Mouse (Mus musculus): ENCODE results near the gene Ces1d. TPM values are rescaled to one million over a fixed set of nuclear protein-coding genes. Genes with fewer than 3 reads are reported as not detected.

The Ces1d gene
- polyA plus RNA-seq, 1 experiment from 2014 or later: 0.09 TPM

GRCm38 (mm10) chr8:93171846-93172590 lies 25.6 kb downstream of the Ces1d start:
- H3K4me2 ChIP-seq (ENCODE audit: low read depth, low read length): no peak overlapping the region
- H3K36me3 ChIP-seq (ENCODE audit: control insufficient read depth, insufficient read depth, low read length): no peaks in the 10 kb centered on the region
- no peak for ATAC-seq (ENCODE audit: low read depth)
- H3K4me1 ChIP-seq (ENCODE audit: control insufficient read depth, insufficient read depth, low read length): no peaks in the 10 kb centered on the region
- 58% methylated on average over 1 of the region's 1 CpGs for WGBS
- no peak overlapping the region for H3K27ac ChIP-seq (ENCODE audit: low read depth, low read length)
- no peak overlapping the region for H3K4me3 ChIP-seq (ENCODE audit: low read depth, low read length)
- no peaks in the 10 kb centered on the region for H3K9me3 ChIP-seq (ENCODE audit: control insufficient read depth, low read length)
- H3K9ac ChIP-seq (replicated peaks; ENCODE audit: low read depth, low read length): no peak overlapping the region
- no peaks in the 10 kb centered on the region for H3K27me3 ChIP-seq (ENCODE audit: control insufficient read depth, insufficient read depth, low read length)

DNA sequence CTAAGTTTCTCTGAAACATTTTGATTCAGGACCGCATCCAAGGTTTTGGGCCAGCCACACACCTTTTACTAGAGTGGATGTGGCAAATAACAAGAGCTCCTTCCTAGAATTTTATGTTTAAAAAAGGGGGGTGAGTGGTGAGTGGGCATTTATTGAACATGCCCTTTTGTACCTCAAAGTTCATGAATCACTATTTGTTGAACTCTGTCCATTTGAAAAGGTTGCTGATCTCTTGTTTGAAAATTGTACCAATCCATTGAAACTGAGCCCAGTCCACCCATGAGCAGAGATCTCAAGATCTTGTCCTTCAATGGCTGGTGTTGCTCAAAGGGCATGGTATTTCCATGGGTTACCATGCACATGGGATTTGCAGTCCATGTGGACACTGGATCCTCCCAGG lies 34.3 kb downstream of the Ces1d start:
- WGBS: 91% methylated on average over 1 of the region's 1 CpGs
- Histone ChIP-seq H3K4me2 (ENCODE audit: low read depth, low read length) (no peak overlapping the region), H3K9ac (replicated peaks; ENCODE audit: low read depth, low read length) (no peak overlapping the region), H3K4me1 (ENCODE audit: control insufficient read depth, insufficient read depth, low read length) (no peaks in the 10 kb centered on the region), H3K36me3 (ENCODE audit: control insufficient read depth, insufficient read depth, low read length) (no peaks in the 10 kb centered on the region), H3K27ac (ENCODE audit: low read depth, low read length) (no peak overlapping the region), H3K4me3 (ENCODE audit: low read depth, low read length) (no peak overlapping the region), H3K27me3 (ENCODE audit: control insufficient read depth, insufficient read depth, low read length) (no peaks in the 10 kb centered on the region), H3K9me3 (ENCODE audit: control insufficient read depth, low read length) (no peaks in the 10 kb centered on the region)
- ATAC-seq (ENCODE audit: low read depth): no peak

GRCm38 (mm10) chr8:93151401-93151800 lies 46.2 kb downstream of the Ces1d start:
- no peak overlapping the region for H3K9ac ChIP-seq (replicated peaks; ENCODE audit: low read depth, low read length)
- H3K27me3 ChIP-seq (ENCODE audit: control insufficient read depth, insufficient read depth, low read length): no peaks in the 10 kb centered on the region
- no peak overlapping the region for H3K4me2 ChIP-seq (ENCODE audit: low read depth, low read length)
- 94% methylated on average over 1 of the region's 1 CpGs for WGBS
- no peak overlapping the region for H3K4me3 ChIP-seq (ENCODE audit: low read depth, low read length)
- no peaks in the 10 kb centered on the region for H3K4me1 ChIP-seq (ENCODE audit: control insufficient read depth, insufficient read depth, low read length)
- ATAC-seq (ENCODE audit: low read depth): no peak
- H3K27ac ChIP-seq (ENCODE audit: low read depth, low read length): no peak overlapping the region
- H3K36me3 ChIP-seq (ENCODE audit: control insufficient read depth, insufficient read depth, low read length): no peaks in the 10 kb centered on the region
- H3K9me3 ChIP-seq (ENCODE audit: control insufficient read depth, low read length): no peaks in the 10 kb centered on the region

DNA sequence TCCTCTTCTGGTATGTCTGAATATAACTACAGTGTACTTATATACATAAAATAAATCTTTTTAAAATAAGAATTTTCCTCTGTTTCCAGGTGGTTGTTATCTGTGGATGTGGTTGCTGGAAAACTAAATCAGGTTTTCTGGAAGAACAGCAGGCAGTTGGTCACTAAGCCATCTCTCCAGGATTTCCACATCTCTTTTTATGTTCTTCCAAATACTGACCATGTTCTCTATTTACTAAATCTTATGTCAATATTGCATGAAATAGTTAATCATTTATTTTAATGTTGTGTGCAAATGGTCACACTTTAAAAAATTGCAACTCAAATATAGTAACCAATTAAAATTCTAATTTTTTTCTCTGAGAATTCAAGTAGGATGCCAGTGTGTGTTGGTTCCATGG lies 50.3 kb downstream of the Ces1d start:
- Histone ChIP-seq H3K36me3 (ENCODE audit: control insufficient read depth, insufficient read depth, low read length) (no peaks in the 10 kb centered on the region), H3K27me3 (ENCODE audit: control insufficient read depth, insufficient read depth, low read length) (no peaks in the 10 kb centered on the region), H3K9ac (replicated peaks; ENCODE audit: low read depth, low read length) (no peak overlapping the region), H3K4me2 (ENCODE audit: low read depth, low read length) (no peak overlapping the region), H3K4me1 (ENCODE audit: control insufficient read depth, insufficient read depth, low read length) (no peaks in the 10 kb centered on the region), H3K4me3 (ENCODE audit: low read depth, low read length) (no peak overlapping the region), H3K27ac (ENCODE audit: low read depth, low read length) (no peak overlapping the region), H3K9me3 (ENCODE audit: control insufficient read depth, low read length) (no peaks in the 10 kb centered on the region)
- ATAC-seq (ENCODE audit: low read depth): no peak

- Histone ChIP-seq H3K9ac (replicated peaks; ENCODE audit: low read depth, low read length) (no peak overlapping the region), H3K4me3 (ENCODE audit: low read depth, low read length) (no peak overlapping the region), H3K36me3 (ENCODE audit: control insufficient read depth, insufficient read depth, low read length) (no peaks in the 10 kb centered on the region), H3K9me3 (ENCODE audit: control insufficient read depth, low read length) (no peaks in the 10 kb centered on the region), H3K4me1 (ENCODE audit: control insufficient read depth, insufficient read depth, low read length) (no peaks in the 10 kb centered on the region), H3K27ac (ENCODE audit: low read depth, low read length) (no peak overlapping the region), H3K4me2 (ENCODE audit: low read depth, low read length) (no peak overlapping the region), H3K27me3 (ENCODE audit: control insufficient read depth, insufficient read depth, low read length) (no peaks in the 10 kb centered on the region)
- no peak for ATAC-seq (ENCODE audit: low read depth)
- WGBS: 63% methylated on average over 1 of the region's 1 CpGs
Measured at GRCm38 (mm10) chr8:93140696-93141095, 56.9 kb downstream of the Ces1d start.

DNA sequence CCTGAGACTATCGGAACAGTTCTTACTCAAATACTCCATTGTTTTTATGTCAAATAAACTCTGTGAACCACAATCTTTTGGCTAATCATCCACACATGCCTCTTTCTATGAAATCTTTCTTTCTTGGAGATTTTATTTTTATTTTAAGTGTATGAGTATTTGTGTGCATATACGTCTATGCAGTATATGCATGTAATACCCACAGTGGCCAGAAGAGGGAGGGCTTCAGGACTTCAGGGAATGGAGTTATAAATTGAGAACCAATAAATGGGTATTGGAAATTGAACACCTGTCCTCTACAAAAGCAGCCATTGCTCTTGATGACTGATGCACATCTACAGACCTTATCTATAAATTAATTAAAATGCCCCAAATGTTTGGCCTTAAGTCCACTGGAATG lies 65.4 kb downstream of the Ces1d start:
- ATAC-seq (ENCODE audit: low read depth): no peak

GRCm38 (mm10) chr8:93131233-93131980 lies 66.2 kb downstream of the Ces1d start, which contains the start of gene Ces1c:
TSS of gene Ces1c (minus strand) at chr8:93131283.
- WGBS: 84% methylated on average over 3 of the region's 3 CpGs

More for the DNA sequence above, 65.4 kb downstream of the Ces1d start:
- Histone ChIP-seq H3K27ac (ENCODE audit: low read depth, low read length) (no peak overlapping the region), H3K4me2 (ENCODE audit: low read depth, low read length) (no peak overlapping the region), H3K4me1 (ENCODE audit: control insufficient read depth, insufficient read depth, low read length) (no peaks in the 10 kb centered on the region), H3K4me3 (ENCODE audit: low read depth, low read length) (no peak overlapping the region), H3K9me3 (ENCODE audit: control insufficient read depth, low read length) (no peaks in the 10 kb centered on the region), H3K9ac (replicated peaks; ENCODE audit: low read depth, low read length) (no peak overlapping the region), H3K36me3 (ENCODE audit: control insufficient read depth, insufficient read depth, low read length) (no peaks in the 10 kb centered on the region), H3K27me3 (ENCODE audit: control insufficient read depth, insufficient read depth, low read length) (no peaks in the 10 kb centered on the region)
- 94% methylated on average over 2 of the region's 2 CpGs for WGBS

GRCm38 (mm10) chr8:93126476-93126875 lies 71.2 kb downstream of the Ces1d start:
- Histone ChIP-seq H3K27ac (ENCODE audit: low read depth, low read length) (no peak overlapping the region), H3K9ac (replicated peaks; ENCODE audit: low read depth, low read length) (no peak overlapping the region), H3K4me1 (ENCODE audit: control insufficient read depth, insufficient read depth, low read length) (no peaks in the 10 kb centered on the region), H3K36me3 (ENCODE audit: control insufficient read depth, insufficient read depth, low read length) (no peaks in the 10 kb centered on the region), H3K4me2 (ENCODE audit: low read depth, low read length) (no peak overlapping the region), H3K4me3 (ENCODE audit: low read depth, low read length) (no peak overlapping the region), H3K27me3 (ENCODE audit: control insufficient read depth, insufficient read depth, low read length) (no peaks in the 10 kb centered on the region), H3K9me3 (ENCODE audit: control insufficient read depth, low read length) (no peaks in the 10 kb centered on the region)
- WGBS: 86% methylated on average over 2 of the region's 2 CpGs
- no peak for ATAC-seq (ENCODE audit: low read depth)

More at GRCm38 (mm10) chr8:93131233-93131980, 66.2 kb downstream of the Ces1d start, which contains the start of gene Ces1c:
- no peak for ATAC-seq (ENCODE audit: low read depth)
- H3K4me1 ChIP-seq (ENCODE audit: control insufficient read depth, insufficient read depth, low read length): no peaks in the 10 kb centered on the region
- H3K9me3 ChIP-seq (ENCODE audit: control insufficient read depth, low read length): no peaks in the 10 kb centered on the region
- H3K4me3 ChIP-seq (ENCODE audit: low read depth, low read length): no peak within 1 kb of the TSS
- no peaks in the 10 kb centered on the region for H3K27me3 ChIP-seq (ENCODE audit: control insufficient read depth, insufficient read depth, low read length)
- no peak within 1 kb of the TSS for H3K4me2 ChIP-seq (ENCODE audit: low read depth, low read length)
- H3K36me3 ChIP-seq (ENCODE audit: control insufficient read depth, insufficient read depth, low read length): no peaks in the 10 kb centered on the region
- H3K9ac ChIP-seq (replicated peaks; ENCODE audit: low read depth, low read length): no peak within 1 kb of the TSS
- no peak within 1 kb of the TSS for H3K27ac ChIP-seq (ENCODE audit: low read depth, low read length)

- no peaks in the 10 kb centered on the region for H3K9me3 ChIP-seq (ENCODE audit: control insufficient read depth, low read length)
- ATAC-seq (ENCODE audit: low read depth): no peak
- H3K4me3 ChIP-seq (ENCODE audit: low read depth, low read length): no peak overlapping the region
- H3K4me2 ChIP-seq (ENCODE audit: low read depth, low read length): no peak overlapping the region
- WGBS: 93% methylated on average over 1 of the region's 1 CpGs
- no peak overlapping the region for H3K27ac ChIP-seq (ENCODE audit: low read depth, low read length)
- H3K36me3 ChIP-seq (ENCODE audit: control insufficient read depth, insufficient read depth, low read length): no peaks in the 10 kb centered on the region
- H3K27me3 ChIP-seq (ENCODE audit: control insufficient read depth, insufficient read depth, low read length): no peaks in the 10 kb centered on the region
- no peaks in the 10 kb centered on the region for H3K4me1 ChIP-seq (ENCODE audit: control insufficient read depth, insufficient read depth, low read length)
- H3K9ac ChIP-seq (replicated peaks; ENCODE audit: low read depth, low read length): no peak overlapping the region
Measured at GRCm38 (mm10) chr8:93122005-93122404, 75.6 kb downstream of the Ces1d start.
